Mouse (Mus musculus): ENCODE data around the gene Atp1a3.
A peak's percentile ranks its signal among the peaks of the same experiment; 100 is the strongest.
"Not testable (repeated sequence)": the region's sequence is repeated elsewhere in the genome, so short reads cannot be mapped to it uniquely, and the experiment has no call there.

Gene Atp1a3

DNA sequence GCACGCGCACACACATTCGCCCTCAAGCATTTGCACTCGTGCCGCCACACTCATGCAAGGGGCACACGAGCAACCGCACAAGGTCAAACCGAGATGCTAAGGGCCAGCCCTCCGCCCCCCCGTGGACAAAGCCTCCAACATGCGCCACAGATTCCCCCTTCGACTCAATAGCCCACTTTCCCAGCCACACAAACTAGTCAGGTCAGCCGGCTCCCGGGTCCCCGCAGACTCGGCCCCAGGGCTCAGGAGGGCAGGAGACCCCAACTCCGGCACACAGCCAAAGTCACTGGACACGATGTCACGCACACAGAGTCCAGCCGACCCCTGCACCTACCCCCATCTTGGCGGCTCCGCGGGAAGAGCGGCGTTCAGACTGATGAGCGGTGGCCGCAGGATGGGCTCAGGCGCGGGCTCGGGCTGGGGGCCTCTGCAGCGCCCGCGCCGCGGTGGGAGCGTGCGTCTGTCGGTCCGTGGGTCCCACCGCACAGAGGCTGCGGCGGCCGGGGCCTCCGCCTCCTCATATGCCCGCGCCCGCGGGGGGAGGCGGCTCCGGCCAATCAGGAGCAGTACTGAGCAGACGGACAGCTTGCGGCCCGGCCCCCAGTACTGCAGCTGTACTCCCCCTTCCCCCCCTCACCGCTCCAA lies at the start of gene Atp1a3:
Gene Atp1a3 (minus strand): TSS at position 538 of the 645 bp plus-strand sequence.
- DNase-seq (ENCODE audit: low read depth, low spot score): no peak

DNA sequence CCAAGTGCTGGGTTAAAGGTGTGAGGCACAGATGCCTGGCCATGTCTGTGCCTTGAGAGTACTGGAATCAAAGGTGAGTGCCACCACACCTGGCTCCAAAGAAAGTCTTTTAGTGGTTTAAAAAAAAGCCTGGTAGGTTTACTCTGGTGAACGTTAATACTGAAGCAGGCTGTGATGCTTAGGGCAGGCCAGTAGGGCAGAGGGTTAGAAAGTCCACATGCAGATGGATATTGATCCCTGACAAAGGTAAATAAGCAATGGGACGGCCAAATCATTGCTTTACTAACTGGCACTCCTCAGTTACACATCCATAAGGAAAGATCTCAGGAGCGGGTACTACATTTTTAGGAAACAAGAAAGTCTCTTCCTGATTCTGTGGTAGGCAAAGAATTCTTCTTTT lies 46.8 kb upstream of the Atp1a3 start:
- no peak for DNase-seq (ENCODE audit: low read depth, low spot score)

DNA sequence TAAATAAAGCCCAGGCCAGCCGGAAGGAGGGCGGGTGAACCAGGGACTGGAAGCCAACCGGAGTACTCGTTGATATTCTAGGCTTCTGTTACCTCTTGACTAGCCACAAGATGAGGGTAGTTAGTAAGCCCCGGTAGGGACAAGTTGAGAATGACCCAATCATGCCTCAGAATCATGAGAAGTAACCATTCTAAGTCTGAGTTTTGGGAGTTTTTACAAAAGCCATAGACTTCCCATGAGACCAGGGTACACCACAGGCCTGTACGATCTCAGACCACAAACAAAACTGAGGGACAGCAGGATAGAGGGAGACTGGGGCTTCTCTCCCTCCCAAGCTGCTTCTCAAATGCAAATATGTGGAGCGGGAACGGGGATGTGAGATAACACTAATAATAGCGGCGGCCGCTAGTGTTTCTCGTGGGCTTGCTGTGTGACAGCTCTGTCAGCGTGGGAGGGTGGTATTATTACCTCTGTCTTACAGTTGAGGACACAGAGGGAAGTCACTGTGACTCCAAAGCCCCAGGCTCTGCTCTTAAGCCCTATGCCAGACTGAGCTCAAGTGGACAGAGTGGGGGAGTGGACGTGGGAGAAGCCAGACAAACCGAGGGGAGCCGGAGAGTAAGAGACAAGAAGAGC lies 43.7 kb upstream of the Atp1a3 start:
- no peak for DNase-seq (ENCODE audit: low read depth, low spot score)

DNA sequence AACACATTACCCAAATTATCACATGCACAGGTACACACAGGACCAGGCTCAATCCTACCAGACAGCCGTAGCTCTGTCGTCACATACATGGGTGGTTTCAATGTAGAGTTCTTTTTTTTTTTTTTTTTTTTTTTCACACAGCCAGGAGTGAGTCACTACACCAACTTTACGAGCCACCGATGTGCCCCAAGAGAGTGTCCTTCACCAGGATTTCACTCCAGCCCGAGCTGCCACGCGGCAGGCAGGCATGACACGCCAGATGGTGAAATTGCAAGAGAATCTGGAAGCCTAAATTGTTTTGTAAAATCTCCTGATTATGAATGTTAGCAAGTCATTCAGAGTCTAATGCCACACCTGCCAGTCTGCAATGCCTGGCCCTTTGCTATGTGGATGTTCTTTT lies 41.6 kb upstream of the Atp1a3 start:
- DNase-seq (ENCODE audit: low read depth, low spot score): no peak

DNA sequence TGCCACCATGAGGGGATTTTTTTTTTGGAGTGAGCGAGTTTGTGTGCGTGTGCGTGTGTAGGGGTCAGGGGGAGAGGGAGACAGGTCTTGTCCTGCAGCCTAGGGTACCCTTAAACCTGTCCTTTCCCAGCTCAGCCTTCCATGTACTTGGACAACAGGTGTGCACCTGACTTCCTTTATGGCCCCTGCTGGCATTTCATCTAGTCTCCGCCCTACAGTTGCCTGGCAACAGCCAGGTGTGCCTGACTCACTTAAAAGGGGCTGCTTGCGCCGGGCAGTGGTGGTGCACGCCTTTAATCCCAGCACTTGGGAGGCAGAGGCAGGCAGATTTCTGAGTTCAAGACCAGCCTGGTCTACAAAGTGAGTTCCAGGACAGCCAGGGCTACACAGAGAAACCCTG lies 38.8 kb upstream of the Atp1a3 start:
- DNase-seq (ENCODE audit: low read depth, low spot score): not testable (repeated sequence)

DNA sequence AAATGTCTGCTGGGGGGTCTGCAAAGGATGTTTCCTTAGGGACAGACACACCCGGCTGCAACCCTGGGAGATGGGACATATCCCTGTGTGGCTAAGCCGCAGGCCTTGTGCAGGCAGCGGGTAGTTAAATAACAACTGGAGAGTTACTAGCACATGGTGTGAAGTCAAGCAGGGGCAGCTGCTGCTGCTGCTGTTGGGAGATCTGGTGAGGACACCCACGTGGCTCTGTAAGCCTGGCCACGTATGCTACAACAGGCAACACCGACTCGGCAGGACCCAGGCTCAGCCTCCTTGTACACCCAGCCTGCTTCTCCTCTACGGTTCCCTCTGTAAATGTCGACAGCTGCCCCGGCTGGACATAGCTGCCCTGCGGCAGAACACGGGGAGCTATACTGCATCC lies 36.2 kb upstream of the Atp1a3 start:
- no peak for DNase-seq (ENCODE audit: low read depth, low spot score)

DNA sequence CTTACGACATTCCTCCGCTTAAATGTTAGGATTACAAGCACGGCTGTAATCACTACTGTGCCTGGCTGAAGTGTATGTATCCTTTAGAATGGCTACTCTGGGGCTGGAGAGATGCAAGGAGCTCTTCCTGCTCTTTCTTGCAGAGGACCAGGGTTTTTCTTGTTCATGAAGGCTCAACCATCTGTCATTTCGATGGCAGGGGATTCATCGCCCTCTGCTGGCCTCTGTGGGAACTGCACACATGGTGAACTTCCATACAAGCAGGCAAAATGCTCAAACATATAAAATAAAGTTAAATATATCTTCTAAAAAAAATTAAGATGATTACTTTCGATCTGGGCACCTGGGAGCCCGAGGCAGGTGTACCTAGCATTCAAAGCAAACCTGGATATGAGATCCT lies 30.2 kb upstream of the Atp1a3 start:
- DNase-seq (ENCODE audit: low read depth, low spot score): peak; percentile 50

DNA sequence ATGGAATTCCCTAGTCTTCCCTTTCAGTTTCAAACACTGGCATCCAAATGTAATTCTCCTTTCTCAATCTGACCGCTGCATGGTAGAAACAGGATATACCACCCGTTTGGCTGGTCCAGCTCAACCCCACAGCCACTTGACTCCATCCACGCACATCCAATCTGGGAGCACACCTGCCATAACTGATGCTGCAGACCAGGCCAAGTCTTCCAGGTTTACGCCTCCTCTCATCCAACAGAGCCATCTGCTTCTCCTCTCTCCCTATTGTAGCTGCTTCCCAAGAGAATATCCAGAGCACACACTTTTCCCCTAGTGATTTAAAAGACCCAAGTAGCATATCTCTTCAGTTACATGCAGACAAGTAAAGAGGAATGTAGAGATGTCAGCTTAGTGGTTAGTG lies 29.0 kb upstream of the Atp1a3 start:
- DNase-seq (ENCODE audit: low read depth, low spot score): no peak

DNA sequence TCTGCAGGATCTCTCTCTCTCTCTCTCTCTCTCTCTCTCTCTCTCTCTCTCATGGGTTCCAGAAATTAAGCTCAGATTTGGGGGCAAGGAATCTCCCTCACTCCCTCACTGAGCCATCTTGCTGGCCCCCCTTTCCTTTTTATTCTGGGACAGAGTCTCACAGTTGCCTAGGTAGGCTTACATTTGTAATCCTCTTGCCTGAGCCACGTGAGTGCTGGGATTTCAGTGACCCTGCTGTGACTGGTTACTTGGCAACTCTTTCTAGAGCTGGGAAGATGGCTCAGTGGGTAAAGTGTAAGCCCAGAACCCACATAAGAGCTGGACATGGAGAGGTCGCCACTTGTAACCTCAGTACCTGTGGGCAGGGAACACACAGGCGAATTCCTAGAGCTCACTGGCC lies 25.8 kb upstream of the Atp1a3 start:
- no peak for DNase-seq (ENCODE audit: low read depth, low spot score)

DNA sequence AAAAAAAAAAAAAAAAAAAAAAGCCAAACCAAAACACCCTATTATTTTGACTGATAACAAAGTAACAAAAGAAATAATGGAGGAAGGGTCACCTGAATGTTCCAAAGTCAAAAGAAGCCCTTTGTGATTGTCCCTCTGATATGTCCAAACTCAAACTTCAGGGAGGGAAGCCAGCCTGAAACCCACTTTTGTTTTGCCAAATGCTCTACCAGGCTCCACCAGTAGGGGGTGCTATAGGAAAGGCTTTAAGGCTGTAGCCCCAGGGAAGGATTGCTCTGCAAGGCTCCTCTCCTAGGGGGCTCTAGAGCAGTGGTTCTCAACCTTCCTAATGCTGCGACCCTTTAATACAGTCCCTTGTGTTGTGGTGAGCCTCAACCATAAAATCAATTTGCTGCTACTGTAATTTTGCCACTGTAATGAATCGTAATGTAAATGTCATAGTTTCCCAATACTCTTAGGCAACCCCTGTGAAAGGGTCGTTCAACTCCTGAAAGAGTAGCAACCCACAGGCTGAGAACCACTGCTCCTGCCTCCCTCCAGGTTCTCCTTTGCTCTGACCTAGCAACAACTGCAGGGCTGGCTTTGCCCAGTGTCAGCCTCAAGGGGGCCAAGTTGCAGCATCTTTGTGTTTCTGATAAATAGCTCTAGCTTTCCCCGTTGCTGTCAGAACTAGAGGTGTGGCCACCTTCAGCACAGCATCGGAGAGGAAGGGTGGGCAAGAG lies 24.4 kb upstream of the Atp1a3 start:
- DNase-seq (ENCODE audit: low read depth, low spot score): peak; percentile 49

DNA sequence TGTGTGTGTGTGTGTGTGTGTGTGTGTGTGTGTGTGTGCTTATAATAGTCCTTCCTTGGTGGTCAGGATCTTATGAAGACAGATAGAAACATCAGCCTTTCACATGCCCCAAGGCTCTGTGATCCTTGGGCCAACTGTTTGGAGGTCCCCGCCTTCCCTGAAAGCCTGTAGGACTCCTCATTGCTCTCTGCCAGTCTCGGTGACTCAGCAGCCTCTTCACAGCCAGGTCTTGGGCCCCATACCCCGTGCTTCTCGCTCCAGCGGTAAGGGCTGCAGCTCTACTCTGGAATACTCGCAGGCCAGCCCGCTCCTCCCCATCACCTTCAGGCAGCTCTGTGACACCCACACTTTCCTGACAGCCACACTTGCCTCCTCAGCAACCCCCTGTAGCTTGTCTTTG lies 20.7 kb upstream of the Atp1a3 start:
- no peak for DNase-seq (ENCODE audit: low read depth, low spot score)

DNA sequence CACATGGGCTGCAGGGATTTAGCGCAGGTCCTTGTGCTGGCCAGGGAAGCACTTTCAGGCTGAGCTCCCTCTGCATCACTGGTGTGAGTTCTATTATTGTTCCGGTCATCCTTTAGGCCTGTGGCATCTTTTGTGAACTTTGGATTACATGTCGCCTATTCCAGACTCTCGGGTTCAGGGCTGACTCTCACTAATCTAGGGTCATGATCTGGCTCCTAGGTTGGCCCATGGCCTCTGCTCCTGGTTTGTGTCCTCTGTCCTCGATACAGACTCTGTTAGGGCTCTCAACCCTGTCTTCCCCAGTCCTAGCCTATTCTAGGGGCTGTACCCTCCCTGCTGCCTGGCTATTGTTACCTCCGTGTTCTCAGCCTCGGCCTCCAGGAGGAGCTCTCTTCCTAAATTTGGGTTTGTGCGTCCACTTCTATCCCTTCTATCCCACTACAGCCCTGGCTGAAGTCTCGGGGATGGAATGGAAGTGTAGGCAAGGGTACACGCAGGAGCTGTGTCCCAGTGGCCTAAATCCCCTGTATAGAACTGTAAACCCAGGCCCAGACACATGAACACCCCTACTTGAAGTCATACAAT lies 20.2 kb upstream of the Atp1a3 start:
- DNase-seq (ENCODE audit: low read depth, low spot score): no peak

DNA sequence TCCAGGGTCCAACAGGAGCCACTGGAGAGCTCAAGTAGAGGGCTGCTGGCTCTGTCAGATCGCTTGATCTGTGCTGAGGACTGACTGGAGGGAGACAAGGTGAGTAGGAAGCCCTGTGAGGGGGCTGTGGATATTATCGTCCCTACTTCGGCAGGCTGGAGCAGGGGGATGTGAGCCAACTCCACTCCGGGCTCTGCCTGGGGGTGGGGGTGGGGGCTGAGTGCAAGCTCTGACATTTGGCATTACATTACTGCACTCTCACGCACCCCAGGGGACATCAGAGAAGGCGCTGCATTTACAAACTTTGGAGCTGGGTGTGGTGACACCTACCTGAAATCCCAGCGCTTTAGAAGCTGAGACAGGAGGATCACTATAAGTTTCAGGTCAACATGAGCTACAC lies 5.8 kb upstream of the Atp1a3 start:
- DNase-seq (ENCODE audit: low read depth, low spot score): no peak

DNA sequence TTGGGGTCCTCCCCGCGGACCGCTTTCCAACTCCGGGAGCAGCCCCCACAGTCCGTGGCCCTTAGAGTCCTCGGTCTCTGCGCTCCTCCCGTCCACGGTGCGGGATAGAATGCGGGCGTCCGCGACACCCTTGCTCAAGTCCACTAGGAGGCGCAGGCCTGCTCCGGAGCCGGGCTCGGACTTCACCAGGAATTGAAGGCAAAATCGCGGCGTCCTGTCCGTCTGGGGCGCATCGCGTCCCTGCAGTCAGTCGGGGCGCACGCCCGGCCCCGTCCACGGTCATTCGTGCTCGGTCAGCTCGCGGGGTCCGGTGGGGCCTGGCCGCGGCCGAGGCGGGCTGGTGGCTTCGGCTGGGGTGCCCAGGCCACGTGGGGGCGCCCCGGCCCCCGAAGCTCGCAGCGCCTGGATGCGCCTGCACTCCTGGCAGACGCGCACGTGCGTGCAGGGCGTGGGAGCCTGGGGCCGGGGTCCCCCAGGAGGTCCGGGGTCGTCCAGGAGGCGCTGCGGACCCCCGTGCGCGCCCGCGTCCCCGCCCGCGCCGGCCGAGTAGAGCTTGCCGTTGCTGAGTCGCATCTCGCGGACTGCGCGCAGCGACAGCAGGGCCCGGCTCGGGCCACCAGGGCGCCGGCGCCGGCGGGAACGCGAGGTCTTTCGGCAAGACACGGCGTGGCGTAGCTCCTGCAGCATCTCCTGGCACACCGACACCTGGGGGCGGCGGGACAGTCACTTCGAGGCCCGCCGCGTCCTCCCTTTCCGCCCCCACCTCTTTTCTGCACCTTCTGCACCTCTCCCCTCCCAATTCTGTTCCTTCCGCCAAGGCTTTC lies 4.5 kb upstream of the Atp1a3 start:
- DNase-seq (ENCODE audit: low read depth, low spot score): no peak

DNA sequence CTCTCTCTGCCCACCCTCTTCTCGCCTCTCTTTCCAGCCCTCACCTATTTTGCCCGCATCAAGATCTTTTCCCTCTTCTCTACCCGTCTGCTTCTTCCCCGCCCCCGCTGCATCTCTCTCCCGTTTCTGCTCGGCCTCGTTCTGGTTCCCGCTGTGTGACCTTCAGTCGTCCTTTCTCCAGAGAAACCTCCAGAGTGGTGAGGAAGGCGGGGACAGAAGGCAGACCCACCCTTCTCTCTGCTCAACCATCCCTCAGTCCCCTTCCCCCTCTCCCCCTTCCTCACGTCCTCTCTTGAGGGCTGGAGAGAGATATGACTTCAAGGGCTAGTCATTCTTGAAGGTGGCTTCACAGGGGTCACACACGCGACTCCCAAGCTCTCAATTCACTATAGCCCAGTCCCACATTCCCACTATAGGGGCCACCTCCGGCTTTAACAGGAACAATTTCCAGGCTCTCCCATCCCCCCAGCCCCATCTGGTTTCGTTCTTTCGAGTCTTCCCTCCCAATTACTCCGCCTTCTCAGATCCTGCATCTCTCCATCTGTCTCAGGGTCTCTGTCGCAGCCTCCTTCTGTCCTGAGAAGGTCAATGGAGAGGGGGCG lies 3.4 kb upstream of the Atp1a3 start:
- no peak for DNase-seq (ENCODE audit: low read depth, low spot score)

DNA sequence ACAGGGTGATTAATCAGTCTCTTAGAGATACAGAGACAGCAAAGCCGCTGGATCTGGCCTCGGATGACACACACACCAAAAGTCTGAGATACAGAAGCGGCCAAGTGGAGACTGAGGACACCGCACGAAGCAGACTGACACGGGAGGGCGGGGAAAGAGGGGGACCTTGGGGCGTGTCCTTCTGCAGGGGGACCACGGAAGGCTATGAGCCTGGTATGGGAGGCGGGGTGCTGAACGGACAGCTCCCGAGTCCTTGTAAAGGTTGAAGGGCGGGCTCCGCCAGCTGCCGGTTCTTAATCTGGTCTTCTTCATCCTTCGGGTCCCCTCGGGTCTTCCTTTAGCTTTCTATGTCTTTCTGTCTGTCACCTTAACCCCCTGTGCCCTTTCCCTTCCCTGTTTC lies 2.9 kb upstream of the Atp1a3 start:
- DNase-seq (ENCODE audit: low read depth, low spot score): no peak

DNA sequence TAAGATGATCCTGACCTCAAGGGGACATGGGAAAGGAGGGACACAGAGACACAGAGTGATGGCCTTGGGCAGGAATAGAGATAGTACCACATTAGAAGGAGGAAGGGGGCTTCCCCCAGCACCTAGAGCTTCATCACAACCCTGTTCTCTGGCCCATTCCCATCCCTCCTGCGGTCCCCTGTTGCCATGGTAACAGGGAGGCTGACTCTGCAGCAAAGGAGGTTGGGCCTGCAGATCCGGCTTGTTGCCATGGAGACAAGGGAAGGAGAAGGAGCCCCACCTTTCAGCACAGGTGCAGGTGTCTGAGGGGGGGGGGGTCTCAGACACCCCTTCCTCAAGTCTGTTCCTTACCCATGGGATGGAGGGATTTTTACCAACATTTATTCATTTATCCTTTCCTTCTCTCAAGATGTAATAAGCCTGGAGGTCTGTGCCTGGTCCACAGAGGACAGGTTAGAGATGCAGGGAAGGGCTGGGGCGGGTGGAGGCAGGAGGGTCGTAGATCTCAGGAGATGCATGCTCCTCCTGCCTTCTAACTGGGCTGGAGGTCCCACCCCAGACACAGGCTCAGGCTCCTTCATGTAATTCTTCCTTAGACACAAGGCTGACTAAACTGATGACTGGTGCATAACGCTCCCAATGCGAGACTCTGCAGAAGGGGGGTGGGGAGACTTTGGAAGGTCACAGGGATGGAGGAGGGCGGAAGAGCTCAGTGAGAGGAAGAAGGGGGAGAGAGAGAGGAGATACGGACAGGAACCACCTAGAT lies 2.0 kb upstream of the Atp1a3 start:
- DNase-seq (ENCODE audit: low read depth, low spot score): no peak

DNA sequence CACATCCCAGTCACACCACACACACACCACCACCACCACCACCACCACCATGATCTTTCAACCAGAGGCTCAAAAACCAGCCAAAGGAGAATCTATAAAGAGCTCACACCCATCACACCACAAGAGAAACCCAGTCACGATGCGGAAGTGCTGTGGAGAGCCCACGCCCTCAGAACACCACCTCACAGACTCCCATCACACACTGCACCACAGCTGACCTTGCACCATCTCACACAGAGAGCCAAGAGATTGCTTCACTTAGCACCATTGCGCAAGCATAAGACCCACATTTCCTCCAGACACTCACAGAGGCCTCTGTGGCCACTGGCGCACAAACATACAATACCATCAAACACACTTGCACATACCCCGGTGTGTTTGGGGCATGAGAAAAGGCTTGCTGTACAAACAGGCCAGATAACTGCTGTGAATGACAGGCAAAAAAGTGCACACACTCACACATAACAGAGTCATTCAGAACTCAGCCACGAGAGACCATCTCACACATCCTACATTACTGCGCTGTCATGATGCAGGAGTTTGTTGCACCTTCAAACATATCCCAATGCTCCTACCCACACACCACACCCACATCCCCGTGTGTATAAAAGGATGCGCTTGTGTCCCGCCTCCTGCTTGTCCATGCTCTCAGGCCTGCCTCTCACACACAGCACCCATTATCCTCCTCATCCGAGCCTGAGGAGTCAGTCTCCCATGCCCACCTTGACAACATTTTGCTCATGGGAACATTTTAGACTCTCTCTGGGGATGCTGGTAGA lies 1.0 kb upstream of the Atp1a3 start:
- no peak for DNase-seq (ENCODE audit: low read depth, low spot score)

DNA sequence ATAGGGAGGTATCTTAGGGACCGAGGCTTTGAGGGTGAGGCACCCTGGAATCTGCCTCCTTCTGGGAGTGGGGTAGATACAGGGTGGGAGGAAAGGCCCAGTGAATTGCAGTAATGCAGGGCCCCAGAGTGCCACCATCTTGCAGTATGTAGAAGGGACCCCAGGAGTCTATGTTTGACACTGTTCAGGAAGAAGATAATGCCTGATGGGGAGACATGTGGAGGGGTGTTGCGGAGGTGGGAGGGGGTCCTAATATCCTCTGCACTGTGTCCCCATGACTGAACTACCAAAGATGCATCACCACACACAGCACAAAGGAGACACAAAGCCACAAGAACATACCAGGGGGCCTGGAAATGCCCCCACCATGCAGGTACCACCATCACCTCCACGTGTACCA lies 413 bp upstream of the Atp1a3 start:
- DNase-seq (ENCODE audit: low read depth, low spot score): no peak

DNA sequence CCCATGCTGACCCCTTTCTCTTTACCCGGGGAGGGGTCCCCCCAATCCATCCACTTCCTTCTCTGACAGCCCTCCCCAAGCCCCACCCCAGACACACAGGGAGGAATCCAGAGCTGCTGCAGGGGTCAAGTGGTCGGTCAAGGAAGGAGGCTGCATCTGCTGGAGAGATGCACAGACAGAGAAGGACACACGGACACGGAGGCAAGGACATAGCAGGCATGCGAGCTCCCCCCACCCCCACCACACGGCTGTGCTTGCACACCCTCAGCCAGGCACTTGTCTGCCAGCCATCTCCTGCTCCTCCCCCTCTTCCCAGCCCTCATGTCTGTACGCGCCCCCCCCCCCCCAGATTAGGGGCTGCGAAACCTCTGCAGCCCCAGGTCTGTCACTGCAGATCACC lies 952 bp downstream of the Atp1a3 start:
- no peak for DNase-seq (ENCODE audit: low read depth, low spot score)
